Mouse (Mus musculus): ENCODE data around the gene Ccn6. TPM values are rescaled to one million over a fixed set of nuclear protein-coding genes. Genes with fewer than 3 reads are reported as not detected.

Gene Ccn6
- polyA plus RNA-seq, 1 experiment from 2014 or later, result not detected

- 30% methylated on average over 4 of the region's 4 CpGs for WGBS
- H3K27me3 ChIP-seq (replicated peaks; ENCODE audit: control insufficient read depth, insufficient read depth, low read length), result no peaks in the 10 kb centered on the region
- no peak for ATAC-seq
- no peaks in the 10 kb centered on the region for H3K4me1 ChIP-seq (replicated peaks; ENCODE audit: control insufficient read depth, insufficient read depth, low read length)
- H3K9me3 ChIP-seq (ENCODE audit: control insufficient read depth), result no peaks in the 10 kb centered on the region
- H3K9ac ChIP-seq (ENCODE audit: low read depth, low read length), result no peak overlapping the region
- no peaks in the 10 kb centered on the region for H3K36me3 ChIP-seq (ENCODE audit: control insufficient read depth, insufficient read depth)
- no peak overlapping the region for H3K27ac ChIP-seq (ENCODE audit: low read depth, low read length)
- H3K4me2 ChIP-seq (replicated peaks; ENCODE audit: low read depth), result no peak overlapping the region
- peak; percentile 58 for TF ChIP-seq CTCF (IDR thresholded peaks at IDR 0.05; ENCODE audit: low read depth)
- H3K4me3 ChIP-seq (ENCODE audit: low read depth, low read length), result no peak overlapping the region
These were observed 42.2 kb downstream of the Ccn6 start for GRCm38 (mm10) chr10:39121412-39121811.

GRCm38 (mm10) chr10:39109489-39109874, 54.1 kb downstream of the Ccn6 start:
- H3K4me2 ChIP-seq (replicated peaks; ENCODE audit: low read depth), result no peak overlapping the region
- 62% methylated on average over 4 of the region's 4 CpGs for WGBS
- no peaks in the 10 kb centered on the region for H3K27me3 ChIP-seq (replicated peaks; ENCODE audit: control insufficient read depth, insufficient read depth, low read length)
- ATAC-seq, result no peak
- no peak overlapping the region for H3K27ac ChIP-seq (ENCODE audit: low read depth, low read length)
- H3K4me1 ChIP-seq (replicated peaks; ENCODE audit: control insufficient read depth, insufficient read depth, low read length), result no peaks in the 10 kb centered on the region
- H3K4me3 ChIP-seq (ENCODE audit: low read depth, low read length), result no peak overlapping the region
- no peaks in the 10 kb centered on the region for H3K9me3 ChIP-seq (ENCODE audit: control insufficient read depth)
- H3K9ac ChIP-seq (ENCODE audit: low read depth, low read length), result no peak overlapping the region
- H3K36me3 ChIP-seq (ENCODE audit: control insufficient read depth, insufficient read depth), result peaks cover 3% of the 10 kb centered on the region
- no peak for TF ChIP-seq CTCF (IDR thresholded peaks at IDR 0.05; ENCODE audit: low read depth)

DNA sequence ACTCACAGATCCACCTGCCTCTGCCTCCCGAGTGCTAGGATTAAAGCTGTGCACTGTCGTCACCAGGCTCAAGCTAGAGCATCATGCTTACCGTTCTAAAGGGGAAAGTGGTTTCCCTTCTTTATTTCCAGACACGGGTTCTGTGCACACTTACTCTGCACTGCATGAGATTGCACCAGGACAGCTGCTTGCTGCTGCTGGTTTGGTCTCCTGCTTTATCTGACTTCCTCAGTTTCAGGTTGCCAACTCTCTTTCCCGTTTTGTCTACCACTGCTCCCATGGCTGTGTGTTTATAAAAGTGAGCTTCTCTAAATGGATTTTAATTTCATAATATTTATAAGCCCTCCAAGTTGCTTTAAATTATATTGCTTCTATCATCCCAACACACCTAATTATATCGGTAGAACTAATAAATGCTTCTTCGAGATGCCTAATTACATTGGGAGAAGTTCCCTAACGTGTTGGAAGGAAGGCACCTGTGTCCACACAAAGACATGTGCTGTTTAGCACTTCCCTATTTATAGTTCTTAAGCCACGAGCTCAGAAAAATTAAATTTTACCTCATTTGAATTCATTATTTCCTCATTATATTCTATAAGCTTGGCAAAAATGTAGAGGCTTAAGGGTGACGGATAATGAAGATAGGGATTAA, 54.6 kb downstream of the Ccn6 start:
- no peak for ATAC-seq
- 62% methylated on average over 10 of the region's 10 CpGs for WGBS
- Histone ChIP-seq H3K27ac (ENCODE audit: low read depth, low read length) (no peak overlapping the region), H3K36me3 (ENCODE audit: control insufficient read depth, insufficient read depth) (peaks cover 3% of the 10 kb centered on the region), H3K9ac (ENCODE audit: low read depth, low read length) (no peak overlapping the region), H3K4me2 (replicated peaks; ENCODE audit: low read depth) (no peak overlapping the region), H3K9me3 (ENCODE audit: control insufficient read depth) (no peaks in the 10 kb centered on the region), H3K27me3 (replicated peaks; ENCODE audit: control insufficient read depth, insufficient read depth, low read length) (no peaks in the 10 kb centered on the region), H3K4me3 (ENCODE audit: low read depth, low read length) (no peak overlapping the region), H3K4me1 (replicated peaks; ENCODE audit: control insufficient read depth, insufficient read depth, low read length) (no peaks in the 10 kb centered on the region)
- no peak for TF ChIP-seq CTCF (IDR thresholded peaks at IDR 0.05; ENCODE audit: low read depth)

- no peak overlapping the region for H3K9ac ChIP-seq (ENCODE audit: low read depth, low read length)
- H3K27ac ChIP-seq (ENCODE audit: low read depth, low read length), result no peak overlapping the region
- H3K27me3 ChIP-seq (replicated peaks; ENCODE audit: control insufficient read depth, insufficient read depth, low read length), result no peaks in the 10 kb centered on the region
- TF ChIP-seq CTCF (IDR thresholded peaks at IDR 0.05; ENCODE audit: low read depth), result no peak
- H3K9me3 ChIP-seq (ENCODE audit: control insufficient read depth), result no peaks in the 10 kb centered on the region
- ATAC-seq, result no peak
- H3K4me3 ChIP-seq (ENCODE audit: low read depth, low read length), result no peak overlapping the region
- H3K36me3 ChIP-seq (ENCODE audit: control insufficient read depth, insufficient read depth), result peaks cover 9% of the 10 kb centered on the region
- no peak overlapping the region for H3K4me2 ChIP-seq (replicated peaks; ENCODE audit: low read depth)
- 53% methylated on average over 4 of the region's 4 CpGs for whole genome bisulfite sequencing
- H3K4me1 ChIP-seq (replicated peaks; ENCODE audit: control insufficient read depth, insufficient read depth, low read length), result no peaks in the 10 kb centered on the region
These were observed 56.7 kb downstream of the Ccn6 start for GRCm38 (mm10) chr10:39106935-39107334.

GRCm38 (mm10) chr10:39106413-39106812, 57.2 kb downstream of the Ccn6 start:
- 74% methylated on average over 3 of the region's 3 CpGs for WGBS
- Histone ChIP-seq H3K4me1 (replicated peaks; ENCODE audit: control insufficient read depth, insufficient read depth, low read length) (no peaks in the 10 kb centered on the region), H3K4me3 (ENCODE audit: low read depth, low read length) (no peak overlapping the region), H3K4me2 (replicated peaks; ENCODE audit: low read depth) (no peak overlapping the region), H3K9ac (ENCODE audit: low read depth, low read length) (no peak overlapping the region), H3K27ac (ENCODE audit: low read depth, low read length) (no peak overlapping the region), H3K9me3 (ENCODE audit: control insufficient read depth) (no peaks in the 10 kb centered on the region), H3K36me3 (ENCODE audit: control insufficient read depth, insufficient read depth) (peaks cover 9% of the 10 kb centered on the region), H3K27me3 (replicated peaks; ENCODE audit: control insufficient read depth, insufficient read depth, low read length) (no peaks in the 10 kb centered on the region)
- ATAC-seq, result no peak
- no peak for TF ChIP-seq CTCF (IDR thresholded peaks at IDR 0.05; ENCODE audit: low read depth)

- Histone ChIP-seq H3K36me3 (ENCODE audit: control insufficient read depth, insufficient read depth) (peaks cover 9% of the 10 kb centered on the region), H3K9me3 (ENCODE audit: control insufficient read depth) (no peaks in the 10 kb centered on the region), H3K9ac (ENCODE audit: low read depth, low read length) (no peak overlapping the region), H3K4me2 (replicated peaks; ENCODE audit: low read depth) (no peak overlapping the region), H3K4me1 (replicated peaks; ENCODE audit: control insufficient read depth, insufficient read depth, low read length) (no peaks in the 10 kb centered on the region), H3K27me3 (replicated peaks; ENCODE audit: control insufficient read depth, insufficient read depth, low read length) (no peaks in the 10 kb centered on the region), H3K4me3 (ENCODE audit: low read depth, low read length) (no peak overlapping the region), H3K27ac (ENCODE audit: low read depth, low read length) (no peak overlapping the region)
- no peak for TF ChIP-seq CTCF (IDR thresholded peaks at IDR 0.05; ENCODE audit: low read depth)
- 84% methylated on average over 8 of the region's 8 CpGs for WGBS
- no peak for ATAC-seq
These were observed 58.7 kb downstream of the Ccn6 start for GRCm38 (mm10) chr10:39104803-39105449.

Other genes starting within 250 kb of the Ccn6 start
- 27.2 and 28.3 TPM in 2 replicates for gene Lama4, start 198.3 kb downstream of the Ccn6 start, polyA plus RNA-seq (2015; fragmentation: Nextera tagmentation; extraction: Ambion mirVana)
- 2.6 and 3.7 TPM in 2 replicates for gene Fam229b, start 29.9 kb downstream of the Ccn6 start, polyA plus RNA-seq (2015; fragmentation: Nextera tagmentation; extraction: Ambion mirVana)
- gene Tube1, start 29.8 kb downstream of the Ccn6 start, polyA plus RNA-seq (2015; fragmentation: Nextera tagmentation; extraction: Ambion mirVana), result 2.1 and 3.0 TPM in 2 replicates
- gene Fyn, start 205.1 kb upstream of the Ccn6 start, polyA plus RNA-seq (2015; fragmentation: Nextera tagmentation; extraction: Ambion mirVana), result 13.3 and 13.5 TPM in 2 replicates

Data from intestine, postnatal 0 days (tissue).